Mouse (Mus musculus) heart, adult 9 months (tissue): ENCODE data around the gene Ankrd6.
A peak's percentile ranks its signal among the peaks of the same experiment; 100 is the strongest.

ENCODE experiments used
- DNase-seq, 2 experiments: peaks; one replicate each; pipeline ENCODE4 v3.0.0; 2022; ENCODE audit warnings: low spot score in 2 of 2

Gene Ankrd6

GRCm38 (mm10) chr4:32951035-32951940 is 647 bp upstream of the Ankrd6 start:
- no peak for DNase-seq

- no peak for DNase-seq
Measured at GRCm38 (mm10) chr4:32948696-32949095, 1.9 kb downstream of the Ankrd6 start.

- peak; percentile 40 to 47 for DNase-seq
Measured at GRCm38 (mm10) chr4:32947631-32948030, 3.0 kb downstream of the Ankrd6 start.

- no peak for DNase-seq
Measured at GRCm38 (mm10) chr4:32940984-32941383, 9.7 kb downstream of the Ankrd6 start.

- DNase-seq: no peak
Measured at GRCm38 (mm10) chr4:32939964-32940363, 10.7 kb downstream of the Ankrd6 start.

GRCm38 (mm10) chr4:32939521-32939920 is 11.1 kb downstream of the Ankrd6 start:
- DNase-seq: no peak

- DNase-seq: no peak
Measured at GRCm38 (mm10) chr4:32936762-32937341, 13.8 kb downstream of the Ankrd6 start.

- DNase-seq: no peak
Measured at GRCm38 (mm10) chr4:32932056-32932455, 18.6 kb downstream of the Ankrd6 start.

GRCm38 (mm10) chr4:32929750-32930149 is 20.9 kb downstream of the Ankrd6 start:
- DNase-seq: no peak

- DNase-seq: no peak
Measured at GRCm38 (mm10) chr4:32928692-32929448, 21.8 kb downstream of the Ankrd6 start.

- DNase-seq: no peak
Measured at GRCm38 (mm10) chr4:32923891-32924294, 26.7 kb downstream of the Ankrd6 start.

GRCm38 (mm10) chr4:32923436-32923835 is 27.2 kb downstream of the Ankrd6 start:
- DNase-seq: no peak

- no peak for DNase-seq
Measured at GRCm38 (mm10) chr4:32922871-32923270, 27.8 kb downstream of the Ankrd6 start.

- DNase-seq: no peak
Measured at GRCm38 (mm10) chr4:32920863-32921262, 29.8 kb downstream of the Ankrd6 start.

- DNase-seq: no peak
Measured at GRCm38 (mm10) chr4:32918571-32918970, 32.1 kb downstream of the Ankrd6 start.

- no peak for DNase-seq
Measured at GRCm38 (mm10) chr4:32916689-32917385, 33.8 kb downstream of the Ankrd6 start.

GRCm38 (mm10) chr4:32915928-32916327 is 34.7 kb downstream of the Ankrd6 start:
- no peak for DNase-seq

GRCm38 (mm10) chr4:32909996-32910395 is 40.6 kb downstream of the Ankrd6 start:
- DNase-seq: no peak

- DNase-seq: no peak
Measured at GRCm38 (mm10) chr4:32909241-32909979, 41.2 kb downstream of the Ankrd6 start.

GRCm38 (mm10) chr4:32907631-32908030 is 43.0 kb downstream of the Ankrd6 start:
- no peak for DNase-seq

- peak; percentile 47 to 75 for DNase-seq
Measured at GRCm38 (mm10) chr4:32906627-32907026, 44.0 kb downstream of the Ankrd6 start.
